Mouse (Mus musculus): Measurements from ENCODE around the gene Anp32a. TPM values are rescaled to one million over a fixed set of nuclear protein-coding genes. Genes with fewer than 3 reads are reported as not detected.

The Anp32a gene
- total RNA-seq, 2 experiments from 2014 or later, result 297 to 341 TPM

GRCm38 (mm10) chr9:62401589-62401988 lies 60.5 kb downstream of the Anp32a start:
- DNase-seq, result no peak

GRCm38 (mm10) chr9:62406423-62407013 lies 65.4 kb downstream of the Anp32a start:
- DNase-seq, result no peak

GRCm38 (mm10) chr9:62407357-62408146 lies 66.5 kb downstream of the Anp32a start:
- DNase-seq, result no peak

- no peak for DNase-seq
These were observed 77.6 kb downstream of the Anp32a start for GRCm38 (mm10) chr9:62418742-62419141.

- peak; percentile 25 to 70 for DNase-seq
These were observed 79.3 kb downstream of the Anp32a start for GRCm38 (mm10) chr9:62420261-62420917.

GRCm38 (mm10) chr9:62421027-62421426 lies 79.9 kb downstream of the Anp32a start:
- peak; percentile 85 to 91 for DNase-seq

- DNase-seq, result no peak
These were observed 80.8 kb downstream of the Anp32a start for GRCm38 (mm10) chr9:62421911-62422310.

- no peak for DNase-seq
These were observed 81.8 kb downstream of the Anp32a start for GRCm38 (mm10) chr9:62422926-62423325.

- no peak for DNase-seq
These were observed 82.8 kb downstream of the Anp32a start for GRCm38 (mm10) chr9:62423871-62424270.

- peak in 1 of 2 experiments; percentile 45 for DNase-seq
These were observed 84.2 kb downstream of the Anp32a start for GRCm38 (mm10) chr9:62425265-62425664.

- peak in 1 of 2 experiments; percentile 26 for DNase-seq
These were observed 84.9 kb downstream of the Anp32a start for GRCm38 (mm10) chr9:62426021-62426420.

- DNase-seq, result no peak
These were observed 85.4 kb downstream of the Anp32a start for GRCm38 (mm10) chr9:62426531-62426930.

- DNase-seq, result peak; percentile 75 to 82
These were observed 85.9 kb downstream of the Anp32a start for GRCm38 (mm10) chr9:62427010-62427409.

Other genes with a start within 250 kb of the Anp32a start
- gene Glce, start 218.6 kb upstream of the Anp32a start, total RNA-seq (2021), result 10 to 100 TPM; 38.5 to 41.8 TPM
- gene Spesp1, start 59.1 kb upstream of the Anp32a start, total RNA-seq (2021), result not detected
- 10 to 100 TPM in 1 of 2 experiments, 1 to 10 TPM in 1; 8.4 to 14.6 TPM for gene Coro2b, start 195.8 kb downstream of the Anp32a start, total RNA-seq (2021)

Measured in adrenal gland, postnatal 36 days (tissue).